In genomic region chr4:133244289-133244688, GRCm38 (mm10) we compare ENCODE assay signal across 30 mouse cellular contexts. TPM values are rescaled to one million over a fixed set of nuclear protein-coding genes. Genes with fewer than 3 reads are reported as not detected.
A peak's percentile ranks its signal among the peaks of the same experiment; 100 is the strongest.
DNase-seq lines count a peak whose midpoint lies in the region; ATAC-seq and TF ChIP-seq lines count a peak whose summit lies in the region.
"Had no signal": no experiment of that assay in that cellular context is flagged by ENCODE, and none has a peak within 500 bp of the region (broad histone marks: within the 10 kb centered on the region; RNA-seq: fewer than 3 reads in every experiment).

No protein-coding gene starts in this region.

- TF ChIP-seq CTCF in MEL (IDR thresholded peaks at IDR 0.05 in 2 of 3, conservative IDR thresholded peaks at IDR 0.05 in 1 of 3; ENCODE audit: control insufficient read depth in 1 of 3, insufficient read depth in 1 of 3, low read depth in 2 of 3, low read length in 3 of 3, poor library complexity in 1 of 3, severe bottlenecking in 1 of 3) = no peak
- TF ChIP-seq CTCF in liver, postnatal 0 days (IDR thresholded peaks at IDR 0.05; ENCODE audit: low read depth) = no peak
- no peak for TF ChIP-seq CTCF in heart, adult 2 months (IDR thresholded peaks at IDR 0.05)

- no peak overlapping the region for H3K4me3 ChIP-seq in liver, embryonic 11.5 days (ENCODE audit: low read depth, low read length)
- no peak overlapping the region for H3K4me3 ChIP-seq in MEL (ENCODE audit: control insufficient read depth in 1 of 2, insufficient read depth in 1 of 2, low read depth in 2 of 2, low read length in 2 of 2)
- H3K4me3 ChIP-seq in liver, embryonic 12.5 days = no peak overlapping the region
- H3K4me3 ChIP-seq in liver, postnatal 0 days (ENCODE audit: low read depth, low read length) = no peak overlapping the region
- no peak overlapping the region for H3K4me3 ChIP-seq in heart, adult 2 months
- H3K4me3 ChIP-seq: embryonic facial prominence, embryonic 13.5 days; forebrain, embryonic 10.5 days; forebrain, embryonic 13.5 days; hindbrain, embryonic 12.5 days; hindbrain, embryonic 15.5 days had no signal

- H3K9me3 ChIP-seq in liver, embryonic 11.5 days (ENCODE audit: control insufficient read depth, low read length) = no peaks in the 10 kb centered on the region
- H3K9me3 ChIP-seq in MEL (replicated peaks; ENCODE audit: insufficient read depth, low read length) = no peaks in the 10 kb centered on the region
- H3K9me3 ChIP-seq in liver, embryonic 12.5 days (replicated peaks) = no peaks in the 10 kb centered on the region
- H3K9me3 ChIP-seq in liver, postnatal 0 days (ENCODE audit: low read length) = no peaks in the 10 kb centered on the region
- H3K9me3 ChIP-seq: embryonic facial prominence, embryonic 10.5 days; embryonic facial prominence, embryonic 13.5 days; forebrain, embryonic 10.5 days; forebrain, embryonic 13.5 days; hindbrain, embryonic 12.5 days; hindbrain, embryonic 15.5 days had no signal

- peak; percentile 88 to 92 for TF ChIP-seq EP300 in MEL (IDR thresholded peaks at IDR 0.05; ENCODE audit: low read depth in 1 of 2, low read length in 2 of 2)
- TF ChIP-seq EP300 in liver, postnatal 0 days (IDR thresholded peaks at IDR 0.05; ENCODE audit: low read depth) = peak; percentile 63; the same call in 1 of the 2 replicates
- TF ChIP-seq EP300 in heart, adult 2 months (IDR thresholded peaks at IDR 0.05; ENCODE audit: insufficient read depth, low read depth, low read length) = no peak

- peaks cover 57% of the 10 kb centered on the region for H3K4me1 ChIP-seq in liver, embryonic 11.5 days (replicated peaks; ENCODE audit: control insufficient read depth, insufficient read depth, low read length)
- peaks cover 10 to 75% of the 10 kb centered on the region in 2 experiments for H3K4me1 ChIP-seq in MEL (ENCODE audit: control insufficient read depth in 1 of 2, insufficient read depth in 2 of 2, low read length in 2 of 2)
- H3K4me1 ChIP-seq in liver, embryonic 12.5 days = peaks cover 87% of the 10 kb centered on the region
- peaks cover 40% of the 10 kb centered on the region for H3K4me1 ChIP-seq in liver, postnatal 0 days (ENCODE audit: insufficient read depth)
- peaks cover 9% of the 10 kb centered on the region for H3K4me1 ChIP-seq in heart, adult 2 months (ENCODE audit: control insufficient read depth, insufficient read depth, low read length)

- peak overlapping the region; percentile 9; the same call in 1 of the 2 replicates for H3K4me2 ChIP-seq in liver, embryonic 11.5 days
- H3K4me2 ChIP-seq in liver, embryonic 12.5 days = no peak overlapping the region
- no peak overlapping the region for H3K4me2 ChIP-seq in liver, postnatal 0 days (ENCODE audit: low read depth, low read length)
- H3K4me2 ChIP-seq: embryonic facial prominence, embryonic 13.5 days; forebrain, embryonic 13.5 days; heart, embryonic 11.5 days; hindbrain, embryonic 12.5 days; hindbrain, embryonic 15.5 days had no signal

- intact Hi-C loops in heart, adult 2 months (cut with DNase I) = no loop called here

- no peak for DNase-seq in liver, embryonic 11.5 days (ENCODE audit: low spot score)
- DNase-seq in liver (no peak), MEL (ENCODE audit: low read depth, low spot score) (peak; percentile 75)
- DNase-seq in liver, postnatal 0 days = no peak
- DNase-seq in retina, postnatal 1 day = no peak
- no peak for DNase-seq in embryo, embryonic 10.5 days (ENCODE audit: low spot score)
- DNase-seq in heart, adult 2 months = no peak
- DNase-seq: adrenal gland, postnatal 10 days; B cell, adult 2 months; cerebellum, adult 18-20 months; cerebellum, adult 9-10 months; cerebellum, postnatal 14 days; embryo, embryonic 11 days; gastrocnemius, postnatal 10 days; gastrocnemius, postnatal 36 days had no signal

- no peak overlapping the region for H3K27ac ChIP-seq in liver, embryonic 11.5 days (ENCODE audit: low read depth, low read length)
- peak overlapping the region; percentile 81 for H3K27ac ChIP-seq in MEL (ENCODE audit: control insufficient read depth, low read depth, low read length)
- no peak overlapping the region; the same call in 1 of the 2 replicates for H3K27ac ChIP-seq in liver, embryonic 12.5 days
- H3K27ac ChIP-seq in liver, postnatal 0 days (ENCODE audit: low read depth) = no peak overlapping the region
- no peak overlapping the region; the same call in 1 of the 2 replicates for H3K27ac ChIP-seq in heart, adult 2 months
- H3K27ac ChIP-seq: embryonic facial prominence, embryonic 10.5 days; embryonic facial prominence, embryonic 13.5 days; forebrain, embryonic 10.5 days; forebrain, embryonic 13.5 days; hindbrain, embryonic 12.5 days; hindbrain, embryonic 15.5 days had no signal

- peaks cover 17% of the 10 kb centered on the region for H3K27me3 ChIP-seq in liver, embryonic 11.5 days (replicated peaks; ENCODE audit: control insufficient read depth, insufficient read depth, low read length)
- no peaks in the 10 kb centered on the region for H3K27me3 ChIP-seq in MEL (ENCODE audit: control insufficient read depth in 1 of 2, insufficient read depth in 2 of 2, low read length in 2 of 2)
- H3K27me3 ChIP-seq in liver, embryonic 12.5 days (replicated peaks) = peaks cover 57% of the 10 kb centered on the region
- peaks cover 15% of the 10 kb centered on the region for H3K27me3 ChIP-seq in liver, postnatal 0 days (ENCODE audit: insufficient read depth, low read length)
- H3K27me3 ChIP-seq in heart, adult 2 months (ENCODE audit: control insufficient read depth, insufficient read depth, low read length) = no peaks in the 10 kb centered on the region
- H3K27me3 ChIP-seq: Patski had no signal

- peaks cover 8% of the 10 kb centered on the region for H3K79me2 ChIP-seq in MEL (ENCODE audit: control insufficient read depth, insufficient read depth, low read length, poor library complexity)
- no peaks in the 10 kb centered on the region for H3K79me2 ChIP-seq in heart, adult 2 months (replicated peaks; ENCODE audit: control insufficient read depth, insufficient read depth, low read length)

- peak in 1 of 2 experiments; percentile 30; a peak in 1 of 4 replicates for TF ChIP-seq POLR2A in MEL (IDR thresholded peaks at IDR 0.05; ENCODE audit: control insufficient read depth in 1 of 2, insufficient read depth in 1 of 2, low read depth in 1 of 2, low read length in 2 of 2, poor library complexity in 1 of 2)
- no peak for TF ChIP-seq POLR2A in heart, adult 2 months (IDR thresholded peaks at IDR 0.05; ENCODE audit: insufficient read depth, low read depth, low read length)

- no peak overlapping the region for H3K9ac ChIP-seq in liver, embryonic 11.5 days (ENCODE audit: low read depth, low read length)
- H3K9ac ChIP-seq in MEL (ENCODE audit: control insufficient read depth, low read depth, low read length, poor library complexity, severe bottlenecking) = peak overlapping the region; percentile 32
- H3K9ac ChIP-seq in liver, embryonic 12.5 days = 0 out of 2 replicates have a peak overlapping the region, but pooled peaks have one; percentile 14
- H3K9ac ChIP-seq in liver, postnatal 0 days (replicated peaks) = no peak overlapping the region
- no peak overlapping the region for H3K9ac ChIP-seq in heart, adult 2 months (ENCODE audit: low read depth, low read length)
- H3K9ac ChIP-seq: embryonic facial prominence, embryonic 13.5 days; forebrain, embryonic 13.5 days; hindbrain, embryonic 12.5 days; hindbrain, embryonic 15.5 days had no signal

- 30% methylated on average over 1 of the region's 1 CpGs for WGBS in liver, embryonic 11.5 days
- WGBS in liver, embryonic 12.5 days (ENCODE audit: insufficient replicate concordance) = 16% methylated on average over 1 of the region's 1 CpGs
- WGBS in liver, postnatal 0 days (ENCODE audit: insufficient replicate concordance) = 26% methylated on average over 1 of the region's 1 CpGs
- 72% methylated on average over 1 of the region's 1 CpGs for WGBS in heart, adult 2 months

- ATAC-seq in liver, embryonic 11.5 days (replicated peaks; ENCODE audit: low FRiP score) = no peak
- ATAC-seq in liver, embryonic 12.5 days = no peak
- no peak for ATAC-seq in liver, postnatal 0 days
- ATAC-seq: forebrain, embryonic 13.5 days; forebrain, embryonic 16.5 days; Patski had no signal

- H3K36me3 ChIP-seq in liver, embryonic 11.5 days (ENCODE audit: control insufficient read depth, insufficient read depth, low read length) = no peaks in the 10 kb centered on the region
- peaks cover 0 to 56% of the 10 kb centered on the region in 2 experiments; a peak in 2 of 4 replicates for H3K36me3 ChIP-seq in MEL (ENCODE audit: control insufficient read depth in 1 of 2, insufficient read depth in 2 of 2, low read length in 2 of 2)
- no peaks in the 10 kb centered on the region for H3K36me3 ChIP-seq in liver, embryonic 12.5 days
- H3K36me3 ChIP-seq in liver, postnatal 0 days (replicated peaks; ENCODE audit: insufficient read depth, low read length) = peaks cover 16% of the 10 kb centered on the region
- no peaks in the 10 kb centered on the region for H3K36me3 ChIP-seq in heart, adult 2 months (ENCODE audit: control insufficient read depth, insufficient read depth, low read length)
- H3K36me3 ChIP-seq: embryonic facial prominence, embryonic 10.5 days; embryonic facial prominence, embryonic 13.5 days; forebrain, embryonic 10.5 days; hindbrain, embryonic 12.5 days; hindbrain, embryonic 15.5 days had no signal

- TF ChIP-seq RAD21 in MEL (IDR thresholded peaks at IDR 0.05; ENCODE audit: low read depth, low read length) = no peak

RNA-seq across cellular contexts. Expression of gene Map3k6, which starts 3.7 kb away (rescaled TPM):
- polyA plus RNA-seq in liver, embryonic 11.5 days (2014; fragmentation: Nextera tagmentation; extraction: Ambion mirVana) = 2.2 and 3.5 TPM in 2 replicates
- total RNA-seq in MEL (2012; rRNA removed) = 12.1 and 21.9 TPM in 2 replicates
- 10 to 100 TPM in 1 of 2 experiments, not detected in 1; 19.1 TPM for polyA plus RNA-seq in MEL (2012; ENCODE audit: insufficient read depth in 1 of 2, insufficient read length in 2 of 2, low read depth in 1 of 2, low replicate concordance in 2 of 2, missing spikeins in 1 of 2)
- polyA plus RNA-seq in liver, embryonic 12.5 days (2016; fragmentation: Nextera tagmentation; extraction: Ambion mirVana) = 2.8 and 3.6 TPM in 2 replicates
- 1.2 and 1.3 TPM in 2 replicates for polyA plus RNA-seq in liver, postnatal 0 days (2015; fragmentation: Nextera tagmentation; extraction: Ambion mirVana)
- 10 to 100 TPM; 16.3 to 27.3 TPM for total RNA-seq in heart, adult 2 months (2021)
- 12.0 and 15.7 TPM in 2 replicates for polyA plus RNA-seq in heart, adult 2 months (2012; rRNA removed)

RNA-seq across cellular contexts. Expression of gene Sytl1, which starts 18.6 kb away (rescaled TPM):
- polyA plus RNA-seq in liver, embryonic 11.5 days (2014; fragmentation: Nextera tagmentation; extraction: Ambion mirVana) = 0.39 and 0.52 TPM in 2 replicates
- 0.08 TPM in 1 of 2 replicates, not detected in the other for total RNA-seq in MEL (2012; rRNA removed)
- under 1 TPM in 1 of 2 experiments, not detected in 1; 0.31 TPM for polyA plus RNA-seq in MEL (2012; ENCODE audit: insufficient read depth in 1 of 2, insufficient read length in 2 of 2, low read depth in 1 of 2, low replicate concordance in 2 of 2, missing spikeins in 1 of 2)
- polyA plus RNA-seq in liver, embryonic 12.5 days (2016; fragmentation: Nextera tagmentation; extraction: Ambion mirVana) = 0.37 and 0.46 TPM in 2 replicates
- polyA plus RNA-seq in liver, postnatal 0 days (2015; fragmentation: Nextera tagmentation; extraction: Ambion mirVana) = 1.0 and 1.3 TPM in 2 replicates
- under 1 TPM; 0.29 to 0.61 TPM for total RNA-seq in heart, adult 2 months (2021)
- polyA plus RNA-seq in heart, adult 2 months (2012; rRNA removed) = 0.53 and 0.80 TPM in 2 replicates

RNA-seq across cellular contexts. Expression of gene Gpr3, which starts 32.0 kb away (rescaled TPM):
- polyA plus RNA-seq in liver, embryonic 11.5 days (2014; fragmentation: Nextera tagmentation; extraction: Ambion mirVana) = 0.17 TPM in 1 of 2 replicates, not detected in the other
- total RNA-seq in MEL (2012; rRNA removed) = 0.08 TPM in 1 of 2 replicates, not detected in the other
- polyA plus RNA-seq in MEL (2012; ENCODE audit: insufficient read depth in 1 of 2, insufficient read length in 2 of 2, low read depth in 1 of 2, low replicate concordance in 2 of 2, missing spikeins in 1 of 2) = under 1 TPM in 1 of 2 experiments, not detected in 1; 0.35 TPM
- polyA plus RNA-seq in liver, embryonic 12.5 days (2016; fragmentation: Nextera tagmentation; extraction: Ambion mirVana) = not detected in 2 replicates
- polyA plus RNA-seq in liver, postnatal 0 days (2015; fragmentation: Nextera tagmentation; extraction: Ambion mirVana) = not detected in 2 replicates
- total RNA-seq in heart, adult 2 months (2021) = under 1 TPM in 1 of 2 experiments, not detected in 1; 0.11 TPM
- 0.15 and 0.37 TPM in 2 replicates for polyA plus RNA-seq in heart, adult 2 months (2012; rRNA removed)
- total RNA-seq: gastrocnemius, adult 18-20 months; gastrocnemius, postnatal 10 days; gastrocnemius, postnatal 36 days; heart, adult 8-10 months had no signal

RNA-seq across cellular contexts. Expression of gene Cd164l2, which starts 32.4 kb away (rescaled TPM):
- polyA plus RNA-seq in liver, embryonic 11.5 days (2014; fragmentation: Nextera tagmentation; extraction: Ambion mirVana) = 0.70 and 0.77 TPM in 2 replicates
- total RNA-seq in MEL (2012; rRNA removed) = not detected in 2 replicates
- not detected for polyA plus RNA-seq in MEL (2012; ENCODE audit: insufficient read depth in 1 of 2, insufficient read length in 2 of 2, low read depth in 1 of 2, low replicate concordance in 2 of 2, missing spikeins in 1 of 2)
- polyA plus RNA-seq in liver, embryonic 12.5 days (2016; fragmentation: Nextera tagmentation; extraction: Ambion mirVana) = 0.12 and 0.26 TPM in 2 replicates
- 0.25 and 0.39 TPM in 2 replicates for polyA plus RNA-seq in liver, postnatal 0 days (2015; fragmentation: Nextera tagmentation; extraction: Ambion mirVana)
- total RNA-seq in heart, adult 2 months (2021) = not detected
- 0.53 and 0.66 TPM in 2 replicates for polyA plus RNA-seq in heart, adult 2 months (2012; rRNA removed)
- total RNA-seq: CH12.LX; gastrocnemius, adult 18-20 months; gastrocnemius, postnatal 10 days; granulocyte monocyte progenitor cell, adult 5-6 weeks; heart, adult 8-10 months; hematopoietic stem cell, adult 5-6 weeks had no signal

RNA-seq across cellular contexts. Expression of gene Tmem222, which starts 33.3 kb away (rescaled TPM):
- polyA plus RNA-seq in liver, embryonic 11.5 days (2014; fragmentation: Nextera tagmentation; extraction: Ambion mirVana) = 73.5 and 74.2 TPM in 2 replicates
- 45.1 and 51.8 TPM in 2 replicates for total RNA-seq in MEL (2012; rRNA removed)
- 10 to 100 TPM in 1 of 2 experiments, not detected in 1; 69.2 TPM for polyA plus RNA-seq in MEL (2012; ENCODE audit: insufficient read depth in 1 of 2, insufficient read length in 2 of 2, low read depth in 1 of 2, low replicate concordance in 2 of 2, missing spikeins in 1 of 2)
- 47.6 and 48.4 TPM in 2 replicates for polyA plus RNA-seq in liver, embryonic 12.5 days (2016; fragmentation: Nextera tagmentation; extraction: Ambion mirVana)
- polyA plus RNA-seq in liver, postnatal 0 days (2015; fragmentation: Nextera tagmentation; extraction: Ambion mirVana) = 29.6 and 30.8 TPM in 2 replicates
- 10 to 100 TPM; 31.9 to 33.9 TPM for total RNA-seq in heart, adult 2 months (2021)
- 48.3 and 72.9 TPM in 2 replicates for polyA plus RNA-seq in heart, adult 2 months (2012; rRNA removed)

Comparison
In these comparisons a context has a peak if more than half of its experiments do, and no peak if none do; other contexts are left out.
1. H3K9ac ChIP-seq: peak in MEL (single experiment) and liver, embryonic 12.5 days (single experiment); none in liver, embryonic 11.5 days (single experiment), liver, postnatal 0 days (single experiment) and heart, adult 2 months (single experiment).